Mouse (Mus musculus) kidney, postnatal 36 days (tissue): ENCODE data around the gene Gm45785.
A peak's percentile ranks its signal among the peaks of the same experiment; 100 is the strongest.
"Not testable (repeated sequence)": the region's sequence is repeated elsewhere in the genome, so short reads cannot be mapped to it uniquely, and the experiment has no call there.

Experiments used
- DNase-seq, 2 experiments: peaks; one replicate each; pipeline ENCODE4 v3.0.0; 2021 to 2022; ENCODE audit warnings: mixed read lengths in 2 of 2

Gene Gm45785

GRCm38 (mm10) chr7:140855860-140856784 lies at the start of gene Gm45785:
TSS of gene Gm45785 (minus strand) at chr7:140856331.
- DNase-seq: peak; percentile 89 to 95

- DNase-seq: peak; percentile 54 to 69
These were observed 49.5 kb upstream of the Gm45785 start for GRCm38 (mm10) chr7:140905642-140906081.

DNA sequence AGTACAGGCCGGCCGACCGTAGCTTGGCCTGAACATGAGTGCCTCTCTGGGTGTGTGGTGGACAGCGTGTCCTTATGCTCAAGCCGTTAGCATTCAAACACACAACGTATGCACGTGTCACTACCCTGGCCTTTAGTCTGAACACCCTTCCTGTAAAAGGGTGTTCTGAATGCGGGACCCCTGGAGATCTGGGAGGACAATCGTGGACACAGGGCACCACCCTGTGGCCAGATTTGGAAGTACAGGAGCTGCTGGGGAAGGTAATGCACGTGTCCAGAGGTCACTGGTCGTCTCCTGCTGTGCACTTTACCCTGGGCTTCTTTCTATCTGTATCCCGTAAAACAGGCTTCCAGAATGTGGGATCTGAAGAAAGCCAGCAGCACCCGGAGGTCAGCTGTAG lies 47.1 kb upstream of the Gm45785 start:
- DNase-seq: peak; percentile 78 to 92

DNA sequence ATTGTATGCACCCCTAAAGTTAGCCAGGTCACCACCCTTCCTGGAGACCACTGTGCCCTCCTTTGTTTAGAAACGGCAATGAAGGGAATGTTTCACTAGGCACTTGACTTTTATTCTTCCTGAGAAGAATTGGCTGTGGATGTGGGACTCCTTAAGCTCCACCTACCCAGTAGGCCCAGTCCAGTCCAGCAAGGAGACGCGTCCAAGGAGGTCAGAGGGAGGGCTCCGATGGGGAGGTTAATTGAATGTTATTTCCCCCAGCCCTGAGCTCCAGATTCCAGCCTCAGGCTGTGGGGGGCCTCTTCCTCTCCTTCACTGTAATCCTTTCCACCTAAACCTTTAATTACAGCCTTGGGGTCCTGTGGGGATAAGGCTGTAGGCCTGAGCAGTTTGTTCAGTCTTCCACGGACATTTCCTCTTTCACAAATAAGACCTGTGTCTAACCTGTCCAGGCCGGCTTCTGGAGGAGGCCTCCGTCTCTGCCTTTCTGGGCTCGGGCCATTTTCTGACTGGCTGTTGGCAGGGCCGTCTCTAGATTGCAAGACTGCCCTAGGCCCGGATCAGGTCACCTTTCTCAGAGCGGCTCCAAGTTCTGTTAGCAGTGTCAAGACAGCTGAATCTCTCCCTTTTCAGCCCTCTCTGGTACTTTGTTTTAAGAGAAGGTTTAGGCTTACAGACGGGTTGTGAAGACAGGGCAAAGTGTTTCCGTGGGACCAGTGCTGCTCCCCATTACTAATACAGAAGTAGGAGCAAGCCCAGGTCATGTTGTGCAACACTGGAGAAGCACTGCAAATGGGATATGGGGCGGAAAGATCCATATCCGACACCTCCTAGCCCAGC lies 46.1 kb upstream of the Gm45785 start:
- no peak for DNase-seq

- no peak for DNase-seq
These were observed 44.1 kb upstream of the Gm45785 start, which contains the start of gene Cox8b for GRCm38 (mm10) chr7:140900220-140900619. TSS of gene Cox8b (minus strand) at chr7:140900446.

GRCm38 (mm10) chr7:140899121-140899520 lies 43.0 kb upstream of the Gm45785 start:
- no peak for DNase-seq

GRCm38 (mm10) chr7:140897863-140898262 lies 41.7 kb upstream of the Gm45785 start:
- DNase-seq: no peak

DNA sequence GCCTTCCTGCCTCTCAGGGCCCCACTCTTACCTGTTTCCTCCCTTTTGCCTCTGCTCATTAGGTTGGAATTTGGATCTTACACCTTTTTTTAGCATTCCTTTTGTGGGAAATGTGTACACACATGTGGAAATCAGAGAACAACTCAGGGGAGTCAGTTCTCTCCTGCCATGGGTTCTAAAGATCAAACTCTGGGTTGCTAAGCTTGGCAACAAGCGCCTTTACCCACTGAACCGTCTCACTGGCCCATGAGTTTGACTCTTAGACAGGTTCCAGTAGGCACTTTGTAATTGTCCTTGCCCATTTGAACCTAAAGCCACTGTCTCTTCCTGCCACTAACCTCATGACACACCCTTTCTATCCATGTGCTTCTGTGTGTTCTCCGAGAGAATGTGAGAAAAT lies 38.5 kb upstream of the Gm45785 start:
- peak; percentile 40 to 44 for DNase-seq

DNA sequence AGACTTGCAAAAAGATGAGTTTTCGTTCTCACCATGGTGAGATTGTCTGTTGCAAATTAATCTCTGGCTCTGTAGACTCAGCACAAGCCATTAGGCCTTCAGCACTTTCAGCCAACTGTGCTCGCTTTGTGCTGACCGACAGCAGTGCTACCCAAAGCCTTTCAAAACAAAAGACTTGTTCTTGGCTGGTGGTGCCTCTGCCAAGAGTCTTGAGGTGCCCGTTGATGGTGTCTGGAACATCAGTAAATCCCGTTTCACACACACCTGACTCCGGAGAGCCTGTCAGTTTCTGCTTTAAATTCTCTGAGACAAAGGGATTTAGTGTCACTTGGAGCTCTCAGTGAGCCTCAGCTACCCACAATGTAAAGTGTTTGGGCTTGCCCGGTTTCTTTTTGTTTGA lies 37.9 kb upstream of the Gm45785 start:
- DNase-seq: no peak

DNA sequence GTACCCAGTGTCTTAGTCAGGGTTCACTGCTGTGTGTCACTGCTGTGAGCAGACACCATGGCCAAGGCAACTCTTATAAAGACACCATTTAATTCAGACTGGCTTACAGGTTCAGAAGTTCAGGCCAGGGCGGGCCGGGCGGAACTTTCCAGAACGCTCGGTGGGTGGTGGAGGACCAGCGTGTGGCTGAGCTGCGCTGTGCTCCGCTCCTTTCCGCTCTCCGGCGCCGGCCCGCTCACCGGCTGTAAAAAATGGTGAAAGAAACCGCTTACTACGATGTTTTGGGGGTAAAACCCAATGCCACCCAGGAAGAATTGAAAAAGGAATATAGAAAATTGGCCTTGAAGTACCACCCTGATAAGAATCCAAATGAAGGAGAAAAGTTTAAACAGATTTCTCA lies 34.5 kb upstream of the Gm45785 start:
- not testable (repeated sequence) for DNase-seq

DNA sequence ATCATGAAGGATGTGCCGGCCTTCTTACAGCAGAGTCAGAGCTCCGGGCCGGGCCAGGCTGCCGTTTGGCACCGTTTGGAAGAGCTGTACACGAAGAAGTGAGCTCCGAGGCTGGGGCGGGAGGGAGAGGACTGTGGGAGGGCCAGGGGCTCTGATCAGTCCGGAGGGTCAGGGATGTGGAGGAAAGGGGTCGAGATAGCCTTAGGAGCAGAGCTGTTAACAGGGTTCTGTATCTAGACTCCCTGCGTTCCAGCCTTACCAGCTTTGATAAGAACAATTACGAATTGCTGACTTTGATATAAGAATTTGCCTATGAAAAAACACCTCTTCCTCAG lies 26.3 kb upstream of the Gm45785 start:
- no peak for DNase-seq

DNA sequence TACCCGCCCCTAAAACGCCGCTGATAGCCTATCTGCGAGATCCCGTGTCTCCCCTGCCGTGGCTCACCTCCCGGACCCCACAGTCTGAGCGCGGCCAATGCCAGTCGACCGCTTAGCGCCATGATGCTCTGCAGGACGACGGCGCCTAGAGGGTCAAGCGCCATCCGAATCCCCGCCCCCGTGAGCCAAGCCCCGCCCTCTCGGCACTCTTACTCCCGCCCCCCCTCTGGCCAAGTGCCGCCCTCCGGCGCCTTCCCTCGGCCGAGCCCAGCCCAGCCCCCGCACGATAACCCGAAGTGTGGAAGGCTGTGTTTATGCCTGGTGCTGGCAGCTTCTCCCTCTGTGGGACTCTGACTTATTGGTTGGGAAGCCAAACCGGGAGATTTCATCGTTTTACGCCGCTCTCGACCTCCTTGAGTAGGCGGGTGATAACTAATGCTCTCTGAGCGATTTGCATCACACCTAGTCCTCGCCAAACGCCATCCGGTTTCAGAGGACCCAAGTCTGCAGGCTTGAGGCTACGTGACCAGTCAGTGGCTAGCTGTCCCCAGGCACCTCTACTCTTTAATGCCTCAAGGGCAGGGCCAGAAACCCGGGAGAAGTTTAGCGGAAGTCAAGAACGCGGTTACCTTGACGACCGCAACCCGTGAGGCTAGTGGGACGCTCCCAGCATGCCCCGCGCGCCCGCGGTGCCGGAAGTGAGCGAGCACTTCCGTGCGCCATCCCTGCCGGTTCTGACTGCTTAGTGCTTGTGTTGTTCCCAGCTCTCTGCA lies 25.8 kb upstream of the Gm45785 start, which contains the start of the genes Psmd13 and Sirt3:
TSS of gene Psmd13 (plus strand) at position 273 of the 773 bp plus-strand sequence.
TSS of gene Sirt3 (minus strand) at position 614 of the 773 bp plus-strand sequence.
- peak; percentile 97 to 99 for DNase-seq

GRCm38 (mm10) chr7:140880865-140881515 lies 24.9 kb upstream of the Gm45785 start:
- DNase-seq: peak; percentile 43 to 56

GRCm38 (mm10) chr7:140880419-140880818 lies 24.3 kb upstream of the Gm45785 start:
- DNase-seq: peak; percentile 68 to 73

DNA sequence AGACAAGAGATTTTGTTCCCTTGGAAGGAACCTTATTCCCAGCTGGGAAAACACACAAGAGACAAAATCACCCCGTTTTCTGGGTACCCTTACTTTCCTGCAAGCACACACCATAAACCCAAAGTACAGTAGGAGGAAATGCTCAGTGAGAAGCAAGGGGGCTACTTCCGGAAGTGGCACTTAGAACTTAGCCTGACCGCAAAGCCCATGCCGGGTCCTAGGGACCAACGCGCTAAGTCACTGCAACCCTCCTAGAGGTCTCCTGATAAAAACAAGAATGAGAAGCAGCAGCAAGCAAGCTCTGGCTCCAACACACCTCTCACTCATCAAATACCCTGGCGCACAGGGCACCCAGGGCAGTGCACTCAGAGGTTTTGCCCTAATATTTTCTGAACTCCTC lies 23.2 kb upstream of the Gm45785 start:
- DNase-seq: no peak

DNA sequence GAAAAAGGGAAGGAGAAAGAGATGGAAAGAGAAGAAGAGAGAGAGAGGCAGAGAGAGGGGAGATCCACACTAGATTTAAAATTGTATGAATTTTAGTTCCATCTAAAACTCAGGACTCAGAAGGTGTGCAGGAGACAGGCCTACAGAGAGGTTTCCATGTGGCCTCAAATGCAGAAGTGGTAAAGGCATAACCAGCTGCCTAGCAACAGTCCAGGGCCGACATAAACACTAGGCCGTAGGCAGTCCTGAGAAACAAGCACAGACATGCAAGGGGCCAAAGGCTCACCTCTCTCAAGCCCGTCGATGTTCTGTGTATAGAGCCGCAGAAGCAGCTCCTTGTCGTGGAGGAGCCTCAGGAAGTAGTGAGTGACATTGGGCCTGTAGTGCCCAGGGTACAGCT lies 21.2 kb upstream of the Gm45785 start:
- DNase-seq: no peak

- DNase-seq: no peak
These were observed 18.1 kb upstream of the Gm45785 start for GRCm38 (mm10) chr7:140874224-140874623.

GRCm38 (mm10) chr7:140864761-140865160 lies 8.6 kb upstream of the Gm45785 start:
- no peak for DNase-seq

DNA sequence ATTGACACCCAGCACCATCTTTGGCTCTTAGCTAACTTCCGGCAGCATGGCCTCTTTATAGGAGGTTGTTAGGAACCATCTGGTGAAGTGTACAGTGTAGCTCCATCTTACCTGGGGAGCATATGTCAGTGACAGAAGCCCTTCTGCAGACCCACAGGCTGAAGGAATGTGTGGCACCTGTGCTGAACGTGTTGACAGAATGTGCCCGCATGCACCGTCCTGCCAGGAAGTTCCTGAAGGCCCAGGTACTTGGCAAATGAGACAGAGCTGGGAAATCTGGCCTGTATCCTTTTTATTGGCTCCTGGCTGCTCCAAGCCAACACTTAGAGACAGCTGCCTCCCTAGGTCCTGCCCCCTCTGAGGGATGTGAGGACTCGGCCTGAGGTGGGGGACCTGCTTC lies 4.6 kb upstream of the Gm45785 start:
- no peak for DNase-seq

DNA sequence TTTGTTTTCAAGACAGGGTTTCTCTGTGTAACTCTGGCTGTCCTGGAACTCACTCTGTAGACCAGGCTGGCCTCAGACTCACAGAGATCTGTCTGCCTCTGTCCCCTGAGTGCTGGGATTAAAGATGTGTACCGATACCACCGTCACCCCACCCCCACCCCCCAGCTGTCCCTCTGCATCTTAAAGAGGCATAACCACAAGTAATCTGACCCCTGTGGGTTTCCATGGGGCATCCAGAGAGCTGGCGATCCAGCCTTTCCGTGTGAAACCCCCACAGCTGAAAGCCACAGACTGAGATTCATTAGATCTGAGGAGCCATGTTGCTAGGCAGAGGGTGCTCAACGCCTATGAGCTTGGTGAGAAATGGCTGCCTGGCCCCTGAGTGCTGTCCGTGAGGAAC lies 3.9 kb upstream of the Gm45785 start:
- DNase-seq: no peak

DNA sequence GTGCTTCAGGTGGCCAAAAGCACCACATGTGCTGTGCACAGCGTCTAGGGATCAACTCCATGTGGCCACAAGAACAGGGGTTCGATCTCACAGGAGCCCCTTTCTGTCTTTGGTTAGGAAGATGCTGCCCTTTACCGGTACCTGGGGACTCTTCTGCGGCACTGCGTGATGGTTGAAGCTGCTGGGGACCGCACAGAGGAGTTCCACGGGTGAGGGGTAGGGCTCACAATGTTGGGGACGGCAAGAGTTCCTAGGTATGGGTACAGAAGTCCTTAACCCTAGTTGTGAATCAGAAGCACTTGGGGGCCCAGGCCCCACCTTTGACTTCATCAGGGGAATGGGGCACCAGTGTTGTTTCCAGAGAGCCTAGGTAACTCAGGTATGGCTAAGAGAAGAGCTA lies 2.6 kb upstream of the Gm45785 start:
- DNase-seq: no peak
